ENCODE assay signal across 8 mouse cellular contexts in the genomic region with DNA sequence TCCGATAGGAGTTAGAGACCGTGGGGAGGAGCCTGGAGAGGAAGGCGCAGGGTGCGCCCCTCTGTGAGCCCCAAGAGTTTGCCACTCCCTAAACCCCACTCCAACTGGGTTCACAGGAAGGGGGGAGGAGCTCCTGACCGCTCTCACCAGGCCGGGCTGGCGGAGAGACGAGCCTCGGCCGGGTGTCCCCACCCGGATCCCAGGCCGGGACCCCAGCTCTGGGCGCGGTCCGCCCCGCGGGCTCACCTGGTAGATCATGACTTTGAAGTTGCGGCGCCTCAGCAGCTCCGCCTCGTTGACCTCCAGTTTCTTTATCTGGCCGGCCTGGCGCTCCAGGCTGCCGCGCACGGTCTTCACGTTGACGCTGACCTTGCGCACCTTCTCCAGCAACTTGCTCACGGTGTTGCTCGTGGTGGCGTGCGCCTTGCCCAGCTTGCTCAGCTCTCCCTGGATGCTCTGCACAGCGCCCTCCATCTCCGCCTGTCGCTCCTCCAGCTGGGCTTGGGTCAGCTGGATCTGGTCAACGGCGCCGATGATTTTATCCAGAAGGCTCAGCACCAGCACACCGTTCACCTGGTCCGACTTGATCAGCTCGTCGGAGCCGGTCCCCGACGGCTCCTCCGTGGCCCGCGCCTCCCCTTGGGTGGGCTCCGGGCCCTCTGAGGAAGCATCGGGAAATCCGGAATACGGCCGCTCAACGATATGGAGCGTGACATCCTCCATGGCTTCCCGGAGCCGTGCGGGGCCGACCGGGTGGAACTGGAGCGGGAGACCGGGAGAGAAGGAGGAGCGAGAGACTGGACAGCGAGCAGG. TPM values are rescaled to one million over a fixed set of nuclear protein-coding genes. Genes with fewer than 3 reads are reported as not detected.
DNase-seq lines count a peak whose midpoint lies in the region; ATAC-seq and TF ChIP-seq lines count a peak whose summit lies in the region.

No protein-coding gene starts in this region.

- H3K36me3 ChIP-seq in intestine, embryonic 14.5 days (ENCODE audit: control insufficient read depth, insufficient read depth, low read length) = no peaks in the 10 kb centered on the region
- H3K36me3 ChIP-seq in liver, postnatal 0 days (replicated peaks; ENCODE audit: insufficient read depth, low read length) = no peaks in the 10 kb centered on the region
- H3K36me3 ChIP-seq in neural tube, embryonic 12.5 days = no peaks in the 10 kb centered on the region

- DNase-seq in cerebellum, postnatal 14 days = peak; percentile 21 to 27
- DNase-seq in cerebellum, adult 8-10 months = no peak
- DNase-seq in intestine, embryonic 14.5 days (ENCODE audit: low spot score) = peak; percentile 86
- DNase-seq in liver, postnatal 0 days = peak; percentile 44
- no peak for DNase-seq in right cerebral cortex, adult 2 months (ENCODE audit: low spot score in 2 of 2)

- peak overlapping the region; percentile 96 for H3K27ac ChIP-seq in brown adipose tissue, adult 24 weeks (replicated peaks; ENCODE audit: low read depth, low read length)
- peak overlapping the region; percentile 86 for H3K27ac ChIP-seq in intestine, embryonic 14.5 days (ENCODE audit: low read depth)
- H3K27ac ChIP-seq in liver, postnatal 0 days (ENCODE audit: low read depth) = peak overlapping the region; percentile 78
- H3K27ac ChIP-seq in neural tube, embryonic 12.5 days = no peak overlapping the region

- TF ChIP-seq CTCF in liver, postnatal 0 days (IDR thresholded peaks at IDR 0.05; ENCODE audit: low read depth) = no peak

- peaks cover 10% of the 10 kb centered on the region for H3K4me1 ChIP-seq in brown adipose tissue, adult 24 weeks (ENCODE audit: control insufficient read depth, insufficient read depth, insufficient read length, low read length)
- H3K4me1 ChIP-seq in intestine, embryonic 14.5 days (replicated peaks; ENCODE audit: control insufficient read depth, insufficient read depth, low read length) = peaks cover 21% of the 10 kb centered on the region
- peaks cover 8% of the 10 kb centered on the region for H3K4me1 ChIP-seq in liver, postnatal 0 days (ENCODE audit: insufficient read depth)
- peaks cover 13% of the 10 kb centered on the region for H3K4me1 ChIP-seq in neural tube, embryonic 12.5 days

- H3K27me3 ChIP-seq in intestine, embryonic 14.5 days (replicated peaks; ENCODE audit: control insufficient read depth, insufficient read depth, low read length) = peaks cover 14% of the 10 kb centered on the region
- H3K27me3 ChIP-seq in liver, postnatal 0 days (ENCODE audit: insufficient read depth, low read length) = peaks cover 30% of the 10 kb centered on the region
- peaks cover 88% of the 10 kb centered on the region for H3K27me3 ChIP-seq in neural tube, embryonic 12.5 days (replicated peaks)

- H3K4me2 ChIP-seq in intestine, embryonic 14.5 days (ENCODE audit: low read length) = peak overlapping the region; percentile 72
- peak overlapping the region; percentile 90 for H3K4me2 ChIP-seq in liver, postnatal 0 days (ENCODE audit: low read depth, low read length)
- H3K4me2 ChIP-seq in neural tube, embryonic 12.5 days (replicated peaks) = peak overlapping the region; percentile 53

- TF ChIP-seq EP300 in liver, postnatal 0 days (IDR thresholded peaks at IDR 0.05; ENCODE audit: low read depth) = no peak

- no peaks in the 10 kb centered on the region for H3K9me3 ChIP-seq in intestine, embryonic 14.5 days (ENCODE audit: control insufficient read depth, low read length)
- H3K9me3 ChIP-seq in liver, postnatal 0 days (ENCODE audit: low read length) = no peaks in the 10 kb centered on the region
- H3K9me3 ChIP-seq in neural tube, embryonic 12.5 days = no peaks in the 10 kb centered on the region

- peak overlapping the region; percentile 66 for H3K9ac ChIP-seq in intestine, embryonic 14.5 days (ENCODE audit: low read length)
- H3K9ac ChIP-seq in liver, postnatal 0 days (replicated peaks) = peak overlapping the region; percentile 69
- peak overlapping the region; percentile 33; the same call in 1 of the 2 replicates for H3K9ac ChIP-seq in neural tube, embryonic 12.5 days

- under 1% methylated on average over 65 of the region's 65 CpGs for WGBS in intestine, embryonic 14.5 days
- WGBS in liver, postnatal 0 days (ENCODE audit: insufficient replicate concordance) = 1% methylated on average over 64 of the region's 65 CpGs
- 1% methylated on average over 65 of the region's 65 CpGs for WGBS in neural tube, embryonic 12.5 days

- H3K4me3 ChIP-seq in brown adipose tissue, adult 24 weeks (ENCODE audit: insufficient read depth, low read depth, low read length) = peak overlapping the region; percentile 83
- peak overlapping the region; percentile 66 for H3K4me3 ChIP-seq in intestine, embryonic 14.5 days (ENCODE audit: low read depth, low read length)
- peak overlapping the region; percentile 68 for H3K4me3 ChIP-seq in liver, postnatal 0 days (ENCODE audit: low read depth, low read length)
- H3K4me3 ChIP-seq in neural tube, embryonic 12.5 days = peak overlapping the region; percentile 36

- ATAC-seq in granulocyte monocyte progenitor cell, adult 5-6 weeks (replicated peaks; ENCODE audit: poor library complexity, severe bottlenecking) = peak; percentile 54
- peak; percentile 73 for ATAC-seq in intestine, embryonic 14.5 days (replicated peaks; ENCODE audit: low FRiP score, low TSS enrichment, low read depth)
- ATAC-seq in liver, postnatal 0 days = peak; percentile 48
- no peak for ATAC-seq in neural tube, embryonic 12.5 days (ENCODE audit: low FRiP score, low read depth)

RNA-seq across cellular contexts. Expression of gene Cavin1, which starts 0.7 kb away (rescaled TPM):
- 242 and 279 TPM in 2 replicates for polyA plus RNA-seq in brown adipose tissue, adult 24 weeks (2012; ENCODE audit: insufficient read depth, insufficient read length, missing spikeins)
- 1.1 and 1.5 TPM in 2 replicates for total RNA-seq in granulocyte monocyte progenitor cell, adult 5-6 weeks (2014; fragmentation: Nextera tagmentation)
- total RNA-seq in granulocyte monocyte progenitor cell, adult 5-6 weeks (2017) = 0.93 and 1.6 TPM in 2 replicates
- polyA plus RNA-seq in intestine, embryonic 14.5 days (2014; fragmentation: Nextera tagmentation; extraction: Ambion mirVana) = 99.3 and 102 TPM in 2 replicates
- polyA plus RNA-seq in liver, postnatal 0 days (2015; fragmentation: Nextera tagmentation; extraction: Ambion mirVana) = 27.5 and 28.5 TPM in 2 replicates
- 35.0 and 36.0 TPM in 2 replicates for polyA plus RNA-seq in neural tube, embryonic 12.5 days (2016; fragmentation: Nextera tagmentation; extraction: Ambion mirVana)

RNA-seq across cellular contexts. Expression of gene Stat3, which starts 30.6 kb away (rescaled TPM):
- polyA plus RNA-seq in brown adipose tissue, adult 24 weeks (2012; ENCODE audit: insufficient read depth, insufficient read length, missing spikeins) = 18.8 and 20.9 TPM in 2 replicates
- 51.6 and 54.7 TPM in 2 replicates for total RNA-seq in granulocyte monocyte progenitor cell, adult 5-6 weeks (2014; fragmentation: Nextera tagmentation)
- total RNA-seq in granulocyte monocyte progenitor cell, adult 5-6 weeks (2017) = 52.1 and 80.7 TPM in 2 replicates
- 36.6 and 42.9 TPM in 2 replicates for polyA plus RNA-seq in intestine, embryonic 14.5 days (2014; fragmentation: Nextera tagmentation; extraction: Ambion mirVana)
- polyA plus RNA-seq in liver, postnatal 0 days (2015; fragmentation: Nextera tagmentation; extraction: Ambion mirVana) = 44.9 and 53.7 TPM in 2 replicates
- 58.8 and 66.9 TPM in 2 replicates for polyA plus RNA-seq in neural tube, embryonic 12.5 days (2016; fragmentation: Nextera tagmentation; extraction: Ambion mirVana)

RNA-seq across cellular contexts. Expression of gene Atp6v0a1, which starts 39.3 kb away (rescaled TPM):
- polyA plus RNA-seq in brown adipose tissue, adult 24 weeks (2012; ENCODE audit: insufficient read depth, insufficient read length, missing spikeins) = 26.1 and 26.7 TPM in 2 replicates
- 42.7 and 66.2 TPM in 2 replicates for total RNA-seq in granulocyte monocyte progenitor cell, adult 5-6 weeks (2014; fragmentation: Nextera tagmentation)
- 16.8 and 17.9 TPM in 2 replicates for total RNA-seq in granulocyte monocyte progenitor cell, adult 5-6 weeks (2017)
- 30.6 and 32.5 TPM in 2 replicates for polyA plus RNA-seq in intestine, embryonic 14.5 days (2014; fragmentation: Nextera tagmentation; extraction: Ambion mirVana)
- polyA plus RNA-seq in liver, postnatal 0 days (2015; fragmentation: Nextera tagmentation; extraction: Ambion mirVana) = 25.0 and 29.4 TPM in 2 replicates
- polyA plus RNA-seq in neural tube, embryonic 12.5 days (2016; fragmentation: Nextera tagmentation; extraction: Ambion mirVana) = 71.1 and 81.7 TPM in 2 replicates

Comparison
In these comparisons a context has a peak if more than half of its experiments do, and no peak if none do; other contexts are left out.
1. DNase-seq: peak in cerebellum, postnatal 14 days (2 of 2), intestine, embryonic 14.5 days (single experiment) and liver, postnatal 0 days (single experiment); none in cerebellum, adult 8-10 months (single experiment) and right cerebral cortex, adult 2 months (0 of 2).
2. Peak in every context shown above with its lines, with median percentiles within 50 percentile points of each other: H3K4me3 ChIP-seq, H3K4me2 ChIP-seq and H3K9ac ChIP-seq.